Mouse (Mus musculus): ENCODE results near the gene Tomm5. TPM values are rescaled to one million over a fixed set of nuclear protein-coding genes. Genes with fewer than 3 reads are reported as not detected.

Gene Tomm5
- polyA plus RNA-seq, 1 experiment from 2014 or later, result 480 TPM

Other genes with a start within 250 kb of the Tomm5 start
- gene Grhpr, start 126.7 kb downstream of the Tomm5 start, polyA plus RNA-seq (2014; fragmentation: Nextera tagmentation; extraction: Ambion mirVana), result 128 and 139 TPM in 2 replicates
- 12.7 and 14.7 TPM in 2 replicates for gene Zbtb5, start 95.7 kb downstream of the Tomm5 start, polyA plus RNA-seq (2014; fragmentation: Nextera tagmentation; extraction: Ambion mirVana)
- 58.6 and 58.8 TPM in 2 replicates for gene Polr1e, start 89.5 kb downstream of the Tomm5 start, polyA plus RNA-seq (2014; fragmentation: Nextera tagmentation; extraction: Ambion mirVana)
- 9.3 and 10.5 TPM in 2 replicates for gene Fbxo10, start 23.5 kb downstream of the Tomm5 start, polyA plus RNA-seq (2014; fragmentation: Nextera tagmentation; extraction: Ambion mirVana)
- gene Frmpd1, start 76.8 kb upstream of the Tomm5 start, polyA plus RNA-seq (2014; fragmentation: Nextera tagmentation; extraction: Ambion mirVana), result 0.77 and 1.3 TPM in 2 replicates
- 16.5 and 17.8 TPM in 2 replicates for gene Trmt10b, start 189.0 kb upstream of the Tomm5 start, polyA plus RNA-seq (2014; fragmentation: Nextera tagmentation; extraction: Ambion mirVana)
- 11.3 and 11.7 TPM in 2 replicates for gene Dcaf10, start 234.0 kb upstream of the Tomm5 start, polyA plus RNA-seq (2014; fragmentation: Nextera tagmentation; extraction: Ambion mirVana)
- gene Exosc3, start 234.6 kb upstream of the Tomm5 start, polyA plus RNA-seq (2014; fragmentation: Nextera tagmentation; extraction: Ambion mirVana), result 142 and 143 TPM in 2 replicates